Mouse (Mus musculus) CH12.LX (cell line): ENCODE measurements around the gene Klrb1c. TPM values are rescaled to one million over a fixed set of nuclear protein-coding genes. Genes with fewer than 3 reads are reported as not detected.
A peak's percentile ranks its signal among the peaks of the same experiment; 100 is the strongest.
"Not testable (repeated sequence)": the region's sequence is repeated elsewhere in the genome, so short reads cannot be mapped to it uniquely, and the experiment has no call there.

Experiments
- DNase-seq: peaks from one replicate; pipeline ENCODE4 v3.0.0-alpha.2; 2013; ENCODE audit errors: extremely low read depth
- H3K27ac ChIP-seq: 2 replicates; pipeline ENCODE4 v1.5.1; 2012; ENCODE audit warnings: low read depth, mild to moderate bottlenecking, control low read depth, moderate library complexity; ENCODE audit not compliant: insufficient read depth
- H3K27me3 ChIP-seq: replicated peaks from 2 replicates; pipeline ENCODE3; 2012; ENCODE audit warnings: inconsistent platforms
- H3K36me3 ChIP-seq, 2 experiments: replicated peaks in 1 of 2; 2 replicates each; pipeline versions ENCODE3 to v1.6.1; 2012; ENCODE audit warnings: inconsistent platforms in 1 of 2, low read length in 1 of 2, mild to moderate bottlenecking in 1 of 2, mixed read lengths in 1 of 2, moderate library complexity in 1 of 2; ENCODE audit not compliant: control insufficient read depth in 1 of 2, insufficient read depth in 1 of 2
- H3K4me1 ChIP-seq, 2 experiments: 2 replicates each; pipeline ENCODE4 v1.6.1; 2012; ENCODE audit warnings: inconsistent platforms in 1 of 2, moderate library complexity in 1 of 2; ENCODE audit not compliant: insufficient read depth in 2 of 2, control insufficient read depth in 1 of 2
- H3K4me2 ChIP-seq: 2 replicates; pipeline ENCODE4 v1.6.1; 2012; ENCODE audit warnings: low read depth, mild to moderate bottlenecking, control low read depth; ENCODE audit not compliant: poor library complexity, insufficient read depth, severe bottlenecking
- H3K4me3 ChIP-seq, 3 experiments: fragments of 150-350 bp in 1 of 3; sonication (generic) in 1 of 3; replicated peaks in 1 of 3; 2 replicates each; pipeline versions ENCODE3 to v1.5.1; 2011 to 2012; ENCODE audit warnings: low read depth in 2 of 3, low read length in 2 of 3, mild to moderate bottlenecking in 2 of 3, moderate library complexity in 2 of 3, control low read depth in 1 of 3, improper control_type of control experiment in 1 of 3, inconsistent platforms in 1 of 3, mixed read lengths in 1 of 3; ENCODE audit not compliant: poor library complexity in 1 of 3
- H3K79me2 ChIP-seq: replicated peaks from 2 replicates; pipeline ENCODE4 v1.6.1; 2012; ENCODE audit warnings: mild to moderate bottlenecking, moderate library complexity; ENCODE audit not compliant: control insufficient read depth, poor library complexity, insufficient read depth, severe bottlenecking; ENCODE audit errors: extremely low read depth
- H3K9ac ChIP-seq: 2 replicates; pipeline ENCODE4 v1.6.1; 2012; ENCODE audit warnings: low read depth, mild to moderate bottlenecking, control low read depth, moderate library complexity; ENCODE audit not compliant: insufficient read depth
- H3K9me3 ChIP-seq: replicated peaks from 2 replicates; pipeline ENCODE3; 2012; ENCODE audit warnings: low read length, inconsistent platforms, mixed read lengths
- BHLHE40 ChIP-seq: IDR thresholded peaks from 2 replicates; pipeline ENCODE4 v1.6.1; 2011; ENCODE audit warnings: mild to moderate bottlenecking, low read depth, low read length, improper control_type of control experiment
- CHD1 ChIP-seq: IDR thresholded peaks from 2 replicates; pipeline ENCODE4 v1.6.1; 2012; ENCODE audit warnings: low read depth, low read length, improper control_type of control experiment, inconsistent platforms
- CTCF ChIP-seq, 2 experiments: IDR thresholded peaks in 1 of 2; conservative IDR thresholded peaks in 1 of 2; 2 replicates each; pipeline ENCODE4 v1.5.1; 2011 to 2012; ENCODE audit warnings: low read depth in 2 of 2, low read length in 2 of 2, improper control_type of control experiment in 1 of 2, inconsistent platforms in 1 of 2, mild to moderate bottlenecking in 1 of 2, moderate library complexity in 1 of 2
- E2F4 ChIP-seq: IDR thresholded peaks from 2 replicates; pipeline ENCODE4 v1.6.1; 2011; ENCODE audit warnings: low read depth, low read length, improper control_type of control experiment; ENCODE audit not compliant: insufficient replicate concordance
- ELF1 ChIP-seq: IDR thresholded peaks from 2 replicates; pipeline ENCODE4 v1.6.1; 2014; ENCODE audit warnings: low read depth, mild to moderate bottlenecking, inconsistent platforms, low read length, improper control_type of control experiment
- IRF4 ChIP-seq: IDR thresholded peaks from 2 replicates; pipeline ENCODE4 v1.6.1; 2014; ENCODE audit warnings: low read depth, mild to moderate bottlenecking, inconsistent platforms, low read length, improper control_type of control experiment
- JUND ChIP-seq: conservative IDR thresholded peaks from 2 replicates; pipeline ENCODE4 v1.6.1; 2011; ENCODE audit warnings: low read depth, low read length, improper control_type of control experiment
- KAT2A ChIP-seq: IDR thresholded peaks from 2 replicates; pipeline ENCODE4 v1.6.1; 2012; ENCODE audit warnings: low read length, improper control_type of control experiment, inconsistent platforms; ENCODE audit not compliant: insufficient replicate concordance
- MAFK ChIP-seq: IDR thresholded peaks from 2 replicates; pipeline ENCODE4 v1.6.1; 2011; ENCODE audit warnings: low read length, improper control_type of control experiment; ENCODE audit not compliant: insufficient replicate concordance
- NRF1 ChIP-seq: IDR thresholded peaks from 2 replicates; pipeline ENCODE4 v1.6.1; 2014; ENCODE audit warnings: low read depth, mild to moderate bottlenecking, inconsistent platforms, low read length, improper control_type of control experiment, moderate library complexity
- TBP ChIP-seq: conservative IDR thresholded peaks from 2 replicates; pipeline ENCODE4 v1.6.1; 2011; ENCODE audit warnings: low read depth, low read length, improper control_type of control experiment
- UBTF ChIP-seq: IDR thresholded peaks from 2 replicates; pipeline ENCODE4 v1.6.1; 2012; ENCODE audit warnings: low read depth, mild to moderate bottlenecking, inconsistent platforms, low read length, improper control_type of control experiment, moderate library complexity
- ZKSCAN1 ChIP-seq: IDR thresholded peaks from 2 replicates; pipeline ENCODE4 v1.6.1; 2012; ENCODE audit warnings: low read depth, inconsistent platforms, low read length, improper control_type of control experiment, borderline replicate concordance
- ZNF384 ChIP-seq: IDR thresholded peaks from 2 replicates; pipeline ENCODE4 v1.6.1; 2012; ENCODE audit warnings: low read depth, low read length, improper control_type of control experiment, inconsistent platforms
- dilution Hi-C: fragments of 300-500 bp; cut with MboI; formaldehyde crosslinking; loops from 2 replicates; pipeline ENCODE4 v1.14.3; 2020; ENCODE audit warnings: low sequenced_read_pairs; ENCODE audit not compliant: extremely low pct_unique_long_range_greater_than_20kb, extremely low pct_ligation_motif_present
- in situ Hi-C: fragments of 300-500 bp; cut with MboI; formaldehyde crosslinking; loops from 3 replicates; pipeline ENCODE4 v1.14.3; 2019; ENCODE audit warnings: low sequenced_read_pairs, low pct_ligation_motif_present, low pct_unique_long_range_greater_than_20kb, mixed read lengths
- polyA plus RNA-seq: library from polyadenylated mRNA; unstranded; fragments of >175 nt; gene quantifications from 2 replicates; pipeline ENCODE4 v1.2.1, GENCODE M21; 2012; ENCODE audit warnings: low read depth; ENCODE audit not compliant: insufficient read length
- total RNA-seq, 2 experiments: library from RNA; depleted of rRNA; stranded (reverse); fragments of 300-350 nt in 1 of 2; fragments of >200 nt in 1 of 2; gene quantifications; 2 replicates each; pipeline ENCODE4 v1.2.3; 2012 to 2014

Gene Klrb1c
- total and polyA plus RNA-seq, 3 experiments: not detected

- dilution Hi-C loops, H3K79me2 ChIP-seq, H3K27me3 ChIP-seq, H3K9me3 ChIP-seq, H3K4me2 ChIP-seq, H3K36me3 ChIP-seq: not testable (repeated sequence)
- DNase-seq: peak; percentile 83
- in situ Hi-C loops: loop anchor here (5.0 kb wide), 1 partner anchor 36 kb away; no protein-coding TSS in a partner anchor
- Histone ChIP-seq H3K27ac (peak overlapping the region; percentile 95), H3K9ac (peak overlapping the region; percentile 96), H3K4me3 (peak overlapping the region; percentile 52 to 95 (median 80)), H3K4me1 (peaks cover 16 to 51% of the 10 kb centered on the region in 2 experiments)
- TF ChIP-seq JUND: peak; percentile 10; the same call in 1 of the 2 replicates
- peak; percentile 93 for TF ChIP-seq ELF1
- TF ChIP-seq KAT2A: peak; percentile 68; the same call in 1 of the 2 replicates
- 0 out of 2 replicates have a peak, but pooled peaks have one; percentile 28 for TF ChIP-seq IRF4
- peak; percentile 98 for TF ChIP-seq TBP
- peak; percentile 75; the same call in 1 of the 2 replicates for TF ChIP-seq E2F4
- peak; percentile 45; the same call in 1 of the 2 replicates for TF ChIP-seq CHD1
- peak; percentile 87 for TF ChIP-seq MAFK
- 0 out of 2 replicates have a peak, but pooled peaks have one; percentile 40 for TF ChIP-seq NRF1
Measured at GRCm38 (mm10) chr6:128798772-128799143, 9.7 kb upstream of the Klrb1c start.

- Histone ChIP-seq H3K4me3 (peak overlapping the region in 1 of 3 experiments; percentile 19), H3K27ac (peak overlapping the region; percentile 56), H3K79me2 (no peaks in the 10 kb centered on the region), H3K4me2 (peak overlapping the region; percentile 41), H3K36me3 (no peaks in the 10 kb centered on the region), H3K4me1 (peaks cover 16 to 51% of the 10 kb centered on the region in 2 experiments), H3K9me3 (no peaks in the 10 kb centered on the region), H3K27me3 (no peaks in the 10 kb centered on the region), H3K9ac (peak overlapping the region; percentile 27; the same call in 1 of the 2 replicates)
- no peak for DNase-seq
- TF ChIP-seq IRF4 (no peak), BHLHE40 (peak; percentile 39; the same call in 1 of the 2 replicates), ZNF384 (peak; percentile 96), CTCF (conservative IDR thresholded peaks at IDR 0.05 in 1 of 2, IDR thresholded peaks at IDR 0.05 in 1 of 2; ENCODE audit: low read depth in 2 of 2, low read length in 2 of 2) (no peak), ZKSCAN1 (no peak), UBTF (0 out of 2 replicates have a peak, but pooled peaks have one; percentile 25), CHD1 (peak; percentile 29; the same call in 1 of the 2 replicates)
- dilution Hi-C loops: no loop called here
- in situ Hi-C loops: loop anchor here (5.0 kb wide), 1 partner anchor 36 kb away; no protein-coding TSS in a partner anchor
Measured at GRCm38 (mm10) chr6:128797936-128798771, 9.1 kb upstream of the Klrb1c start.
